Mouse (Mus musculus) neural tube, embryonic 13.5 days (tissue): ENCODE results near the gene C1qtnf9. TPM values are rescaled to one million over a fixed set of nuclear protein-coding genes. Genes with fewer than 3 reads are reported as not detected.

ENCODE experiments used
- ATAC-seq: fragments of 200-750 bp; cut with Nextera tagmentation; 2 replicates; pipeline ENCODE4 v1.8.0; 2017; ENCODE audit warnings: low read depth, mild to moderate bottlenecking, moderate TSS enrichment, moderate library complexity
- H3K27ac ChIP-seq: fragments of 300-500 bp; sonication (generic); replicated peaks from 2 replicates; pipeline ENCODE4 v1.5.1; 2015; ENCODE audit warnings: moderate library complexity, mild to moderate bottlenecking, inconsistent platforms
- H3K27me3 ChIP-seq: fragments of 300-500 bp; sonication (generic); 2 replicates; pipeline ENCODE4 v1.6.1; 2015; ENCODE audit warnings: mild to moderate bottlenecking, inconsistent platforms
- H3K36me3 ChIP-seq: fragments of 300-500 bp; sonication (generic); 2 replicates; pipeline ENCODE4 v1.6.1; 2015; ENCODE audit warnings: mild to moderate bottlenecking, inconsistent platforms
- H3K4me1 ChIP-seq: fragments of 300-500 bp; sonication (generic); replicated peaks from 2 replicates; pipeline ENCODE4 v1.6.1; 2015; ENCODE audit warnings: inconsistent platforms
- H3K4me2 ChIP-seq: fragments of 300-500 bp; sonication (generic); 2 replicates; pipeline ENCODE4 v1.6.1; 2015; ENCODE audit warnings: inconsistent platforms, mild to moderate bottlenecking, moderate library complexity
- H3K4me3 ChIP-seq: fragments of 300-500 bp; sonication (generic); 2 replicates; pipeline ENCODE4 v1.5.1; 2015; ENCODE audit warnings: mild to moderate bottlenecking, inconsistent platforms
- H3K9ac ChIP-seq: fragments of 300-500 bp; sonication (generic); 2 replicates; pipeline ENCODE4 v1.6.1; 2015; ENCODE audit warnings: moderate library complexity, mild to moderate bottlenecking, inconsistent platforms
- H3K9me3 ChIP-seq: fragments of 300-500 bp; sonication (generic); 2 replicates; pipeline ENCODE4 v1.6.1; 2016; ENCODE audit warnings: inconsistent platforms
- WGBS: fragments of 180-500 bp; shearing (Covaris S2); methylation state at CpG from one replicate; pipeline ENCODE4 v1.1.7; 2015; 5-methylcytosine and 5-hydroxymethylcytosine counted together
- polyA plus RNA-seq: library from polyadenylated mRNA; unstranded; fragments of >200 nt; fragmentation: Nextera tagmentation; extraction: Ambion mirVana; gene quantifications from 2 replicates; pipeline ENCODE4 v1.2.1, GENCODE M21; 2015

The C1qtnf9 gene
- polyA plus RNA-seq: 0.10 and 0.25 TPM in 2 replicates

GRCm38 (mm10) chr14:60767884-60768283 lies at the start of gene C1qtnf9:
C1qtnf9 (plus strand) TSS chr14:60768134.
- H3K36me3 ChIP-seq: no peaks in the 10 kb centered on the region
- H3K4me3 ChIP-seq: no peak within 1 kb of the TSS
- 82% methylated on average over 4 of the region's 4 CpGs for WGBS

GRCm38 (mm10) chr14:60721304-60721703 lies 46.6 kb upstream of the C1qtnf9 start:
- no peak overlapping the region for H3K4me3 ChIP-seq
- no peak overlapping the region for H3K27ac ChIP-seq
- no peaks in the 10 kb centered on the region for H3K9me3 ChIP-seq
- WGBS: 70% methylated on average over 8 of the region's 8 CpGs
- no peak overlapping the region for H3K4me2 ChIP-seq
- peaks cover 7% of the 10 kb centered on the region; the same call in 1 of the 2 replicates for H3K4me1 ChIP-seq
- ATAC-seq: no peak
- no peaks in the 10 kb centered on the region for H3K27me3 ChIP-seq
- H3K9ac ChIP-seq: no peak overlapping the region
- H3K36me3 ChIP-seq: no peaks in the 10 kb centered on the region

More at GRCm38 (mm10) chr14:60767884-60768283, at the start of gene C1qtnf9:
- Histone ChIP-seq H3K27ac (no peak within 1 kb of the TSS), H3K4me1 (peaks cover 6% of the 10 kb centered on the region), H3K9me3 (no peaks in the 10 kb centered on the region), H3K4me2 (no peak within 1 kb of the TSS), H3K9ac (no peak within 1 kb of the TSS), H3K27me3 (no peaks in the 10 kb centered on the region)
- no peak for ATAC-seq

DNA sequence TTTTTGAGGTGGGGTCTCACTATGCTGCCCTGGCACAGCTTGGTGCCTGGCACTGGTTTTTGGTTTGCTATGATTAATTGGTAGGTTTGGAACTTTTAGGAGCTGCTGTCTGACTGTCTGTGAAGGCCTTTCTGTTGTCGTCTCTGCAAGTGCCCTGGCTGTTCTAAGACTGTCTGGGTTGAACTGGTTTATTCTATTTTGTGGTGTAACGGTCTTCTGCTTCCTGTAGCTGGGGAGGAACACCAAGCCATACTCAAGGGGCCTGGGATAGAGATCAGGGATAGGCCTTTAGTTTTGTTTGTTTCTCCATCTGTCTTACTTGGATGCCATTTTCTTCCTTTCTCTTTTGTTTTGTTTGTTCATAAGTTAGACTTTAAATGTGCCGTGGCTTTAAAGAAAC lies 46.0 kb upstream of the C1qtnf9 start:
- Histone ChIP-seq H3K27me3 (no peaks in the 10 kb centered on the region), H3K4me3 (no peak overlapping the region), H3K36me3 (no peaks in the 10 kb centered on the region), H3K4me2 (no peak overlapping the region), H3K9ac (no peak overlapping the region), H3K9me3 (no peaks in the 10 kb centered on the region), H3K27ac (no peak overlapping the region), H3K4me1 (peaks cover 7% of the 10 kb centered on the region; the same call in 1 of the 2 replicates)
- no peak for ATAC-seq
- 82% methylated on average over 3 of the region's 3 CpGs for whole genome bisulfite sequencing

DNA sequence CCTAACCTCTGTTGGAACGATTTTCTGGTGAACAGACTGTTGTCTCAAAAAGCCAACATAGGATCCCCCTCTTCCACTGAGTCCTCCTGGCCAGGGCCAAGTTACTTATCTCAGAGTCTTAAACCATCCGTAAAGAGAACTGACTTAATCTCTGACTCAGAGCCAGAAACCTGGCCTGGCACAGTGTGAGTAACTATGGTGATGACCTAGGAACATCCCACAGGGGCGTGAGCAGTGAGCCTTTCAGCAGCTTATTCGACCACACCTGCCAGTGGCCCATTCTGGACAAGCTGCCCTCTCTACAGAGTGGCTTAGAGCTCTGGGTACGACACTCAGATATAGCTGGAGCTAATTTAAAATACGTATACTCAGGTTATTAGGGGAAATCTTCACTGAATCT lies 41.8 kb upstream of the C1qtnf9 start:
- 73% methylated on average over 6 of the region's 6 CpGs for WGBS
- ATAC-seq: no peak
- Histone ChIP-seq H3K27me3 (no peaks in the 10 kb centered on the region), H3K4me2 (no peak overlapping the region), H3K9me3 (no peaks in the 10 kb centered on the region), H3K4me1 (peaks cover 7% of the 10 kb centered on the region; the same call in 1 of the 2 replicates), H3K9ac (no peak overlapping the region), H3K27ac (no peak overlapping the region), H3K4me3 (no peak overlapping the region), H3K36me3 (peaks cover 6% of the 10 kb centered on the region; the same call in 1 of the 2 replicates)

DNA sequence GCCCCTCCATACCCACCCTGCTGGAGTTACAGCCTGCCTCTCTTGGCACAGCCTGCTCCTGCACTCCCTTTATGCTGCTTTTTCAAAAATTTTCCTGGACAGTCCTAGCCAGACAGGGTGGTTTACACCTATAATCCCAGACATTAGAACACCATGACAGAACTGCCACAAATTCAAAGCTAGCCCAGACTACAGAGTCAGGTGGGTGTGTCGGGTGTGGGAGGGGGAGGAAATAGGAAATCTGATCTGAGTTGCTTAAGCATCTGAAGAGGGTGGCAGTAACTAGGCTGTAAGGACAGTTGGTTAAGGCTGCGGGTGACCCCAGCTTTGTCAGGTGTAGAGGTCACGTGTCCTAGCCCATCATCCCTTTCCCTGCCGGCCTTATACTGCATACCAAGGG lies 40.8 kb upstream of the C1qtnf9 start:
- 87% methylated on average over 4 of the region's 4 CpGs for WGBS
- peaks cover 7% of the 10 kb centered on the region; the same call in 1 of the 2 replicates for H3K4me1 ChIP-seq
- H3K4me3 ChIP-seq: no peak overlapping the region
- ATAC-seq: no peak
- no peak overlapping the region for H3K9ac ChIP-seq
- H3K27me3 ChIP-seq: no peaks in the 10 kb centered on the region
- H3K36me3 ChIP-seq: peaks cover 6% of the 10 kb centered on the region; the same call in 1 of the 2 replicates
- H3K27ac ChIP-seq: no peak overlapping the region
- no peak overlapping the region for H3K4me2 ChIP-seq
- no peaks in the 10 kb centered on the region for H3K9me3 ChIP-seq

DNA sequence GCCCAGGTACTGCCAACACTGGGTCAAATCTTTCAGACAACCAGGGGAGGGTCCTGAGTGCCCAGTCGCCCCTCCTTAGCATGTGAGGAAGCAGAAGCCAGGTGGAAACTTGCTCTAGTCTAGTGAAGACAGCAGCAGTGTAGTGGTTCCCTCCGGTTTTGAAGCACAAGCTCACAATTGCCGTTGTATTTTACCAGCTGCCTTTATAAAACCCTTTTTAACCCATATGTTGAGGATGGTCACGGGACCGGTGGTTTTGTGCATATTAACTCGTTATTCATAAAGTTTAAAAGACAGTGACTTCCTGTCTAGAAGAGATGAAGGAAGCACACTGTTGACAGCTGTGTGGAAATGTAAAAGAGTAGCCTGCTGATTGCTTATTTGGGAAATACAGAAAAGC lies 35.9 kb upstream of the C1qtnf9 start:
- Histone ChIP-seq H3K4me2 (no peak overlapping the region), H3K27ac (no peak overlapping the region), H3K27me3 (no peaks in the 10 kb centered on the region), H3K4me3 (no peak overlapping the region), H3K36me3 (peaks cover 6% of the 10 kb centered on the region; the same call in 1 of the 2 replicates), H3K4me1 (peaks cover 43% of the 10 kb centered on the region), H3K9ac (no peak overlapping the region), H3K9me3 (no peaks in the 10 kb centered on the region)
- 75% methylated on average over 6 of the region's 6 CpGs for WGBS
- no peak for ATAC-seq

- Histone ChIP-seq H3K4me2 (peak overlapping the region; percentile 33), H3K9me3 (no peaks in the 10 kb centered on the region), H3K9ac (peak overlapping the region; percentile 35; the same call in 1 of the 2 replicates), H3K27me3 (no peaks in the 10 kb centered on the region), H3K4me1 (peaks cover 50% of the 10 kb centered on the region), H3K36me3 (peaks cover 6% of the 10 kb centered on the region; the same call in 1 of the 2 replicates), H3K4me3 (peak overlapping the region; percentile 5; the same call in 1 of the 2 replicates), H3K27ac (peak overlapping the region; percentile 38; the same call in 1 of the 2 replicates)
- 35% methylated on average over 16 of the region's 16 CpGs for WGBS
- ATAC-seq: 0 out of 2 replicates have a peak, but pooled peaks have one; percentile 34
These were observed 35.1 kb upstream of the C1qtnf9 start for GRCm38 (mm10) chr14:60732787-60733186.

- Histone ChIP-seq H3K4me3 (no peak overlapping the region), H3K4me1 (peaks cover 58% of the 10 kb centered on the region), H3K27me3 (no peaks in the 10 kb centered on the region), H3K4me2 (peak overlapping the region; percentile 33; the same call in 1 of the 2 replicates), H3K9ac (no peak overlapping the region), H3K27ac (no peak overlapping the region), H3K36me3 (peaks cover 6% of the 10 kb centered on the region; the same call in 1 of the 2 replicates), H3K9me3 (no peaks in the 10 kb centered on the region)
- 75% methylated on average over 4 of the region's 4 CpGs for WGBS
- ATAC-seq: no peak
These were observed 34.2 kb upstream of the C1qtnf9 start for GRCm38 (mm10) chr14:60733706-60734105.

DNA sequence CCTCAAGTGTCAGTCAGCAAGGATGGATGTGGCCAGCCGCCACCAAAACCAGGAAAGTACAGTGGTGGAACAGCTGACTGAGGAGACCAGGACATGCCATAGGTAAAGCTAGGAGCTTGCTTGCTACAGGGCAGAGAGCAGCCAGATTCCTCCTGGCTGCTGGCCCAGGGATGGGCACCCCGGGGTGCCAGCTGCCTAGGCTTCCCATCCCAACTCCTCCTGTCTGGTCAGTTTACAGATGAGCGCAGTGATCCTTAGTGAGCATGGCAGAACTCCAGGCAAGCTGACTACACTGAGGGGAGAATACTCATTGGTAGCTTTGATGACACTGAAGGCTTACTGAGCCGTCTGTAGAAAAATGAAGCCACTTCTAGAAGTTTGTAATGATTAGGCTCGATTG lies 32.7 kb upstream of the C1qtnf9 start:
- no peak for ATAC-seq
- no peak overlapping the region for H3K9ac ChIP-seq

GRCm38 (mm10) chr14:60735848-60736547 lies 31.9 kb upstream of the C1qtnf9 start:
- H3K9ac ChIP-seq: no peak overlapping the region
- no peaks in the 10 kb centered on the region for H3K9me3 ChIP-seq
- peak overlapping the region; percentile 74 for H3K27ac ChIP-seq
- H3K4me1 ChIP-seq: peaks cover 76% of the 10 kb centered on the region
- H3K36me3 ChIP-seq: no peaks in the 10 kb centered on the region
- no peak for ATAC-seq
- no peaks in the 10 kb centered on the region for H3K27me3 ChIP-seq
- no peak overlapping the region for H3K4me3 ChIP-seq
- H3K4me2 ChIP-seq: 0 out of 2 replicates have a peak overlapping the region, but pooled peaks have one; percentile 10
- WGBS: 59% methylated on average over 13 of the region's 13 CpGs

More for the DNA sequence above, 32.7 kb upstream of the C1qtnf9 start:
- Histone ChIP-seq H3K27ac (no peak overlapping the region), H3K4me1 (peaks cover 68% of the 10 kb centered on the region), H3K9me3 (no peaks in the 10 kb centered on the region), H3K27me3 (no peaks in the 10 kb centered on the region), H3K36me3 (no peaks in the 10 kb centered on the region), H3K4me2 (no peak overlapping the region), H3K4me3 (no peak overlapping the region)
- WGBS: 65% methylated on average over 5 of the region's 5 CpGs

GRCm38 (mm10) chr14:60736591-60737192 lies 31.2 kb upstream of the C1qtnf9 start:
- Histone ChIP-seq H3K27ac (peak overlapping the region; percentile 74), H3K36me3 (no peaks in the 10 kb centered on the region), H3K4me2 (peak overlapping the region; percentile 10; the same call in 1 of the 2 replicates), H3K9ac (no peak overlapping the region), H3K9me3 (no peaks in the 10 kb centered on the region), H3K27me3 (no peaks in the 10 kb centered on the region), H3K4me3 (no peak overlapping the region), H3K4me1 (peaks cover 83% of the 10 kb centered on the region)
- WGBS: 5% methylated on average over 4 of the region's 4 CpGs
- ATAC-seq: no peak

DNA sequence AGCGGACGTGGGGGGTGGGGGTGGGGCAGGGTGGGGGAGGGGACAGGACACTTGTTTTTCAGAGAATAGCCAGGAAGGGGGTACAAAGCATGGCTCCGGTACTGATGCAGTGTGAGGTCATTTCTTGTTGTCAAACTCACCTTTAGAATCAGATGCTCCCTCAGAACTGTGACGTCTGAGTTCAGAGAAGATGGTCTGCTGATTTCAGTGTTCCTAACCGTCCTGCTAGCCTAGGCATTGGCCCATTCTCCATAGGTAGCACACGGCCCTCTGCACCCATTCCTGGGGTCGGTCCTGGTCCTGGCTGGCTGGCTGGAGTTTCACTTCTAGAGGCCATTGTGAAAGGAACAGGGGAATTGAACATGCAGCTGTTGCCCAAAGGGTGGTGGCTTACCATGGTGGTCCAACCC lies 30.7 kb upstream of the C1qtnf9 start:
- H3K9ac ChIP-seq: no peak overlapping the region
- no peaks in the 10 kb centered on the region for H3K9me3 ChIP-seq
- peak overlapping the region; percentile 74 for H3K27ac ChIP-seq
- H3K4me3 ChIP-seq: no peak overlapping the region
- ATAC-seq: no peak
- H3K27me3 ChIP-seq: no peaks in the 10 kb centered on the region
- WGBS: 19% methylated on average over 7 of the region's 7 CpGs
- peaks cover 88% of the 10 kb centered on the region for H3K4me1 ChIP-seq
- H3K36me3 ChIP-seq: no peaks in the 10 kb centered on the region
- no peak overlapping the region for H3K4me2 ChIP-seq
